9 mouse cellular contexts compared by ENCODE assay signal in the genomic region with DNA sequence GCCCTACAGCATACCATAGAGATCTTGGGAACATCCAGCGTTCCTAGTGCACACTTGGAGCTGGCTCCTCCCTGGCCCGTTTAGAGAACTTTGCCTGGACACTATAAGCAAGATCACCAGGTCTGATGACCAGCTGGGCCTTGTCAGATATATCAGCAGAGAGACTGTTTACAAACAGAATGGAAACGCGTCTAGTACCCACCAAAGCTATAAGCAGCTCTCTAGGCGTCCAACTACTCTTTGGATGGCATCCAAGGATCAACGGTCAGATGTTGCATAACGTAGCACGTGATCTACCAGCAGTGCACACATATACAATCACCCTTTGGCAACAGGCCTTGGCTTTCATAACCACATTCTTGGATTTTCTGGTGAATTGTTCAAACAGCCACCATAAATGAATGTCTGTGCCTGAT. TPM values are rescaled to one million over a fixed set of nuclear protein-coding genes. Genes with fewer than 3 reads are reported as not detected.
DNase-seq lines count a peak whose midpoint lies in the region; ATAC-seq and TF ChIP-seq lines count a peak whose summit lies in the region.
"Had no signal": no experiment of that assay in that cellular context is flagged by ENCODE, and none has a peak within 500 bp of the region (broad histone marks: within the 10 kb centered on the region; RNA-seq: fewer than 3 reads in every experiment).

No protein-coding gene starts in this region.

- TF ChIP-seq CTCF in liver, embryonic 14.5 days (IDR thresholded peaks at IDR 0.05; ENCODE audit: low read depth): no peak

- no peaks in the 10 kb centered on the region for H3K27me3 ChIP-seq in liver, embryonic 14.5 days (ENCODE audit: control insufficient read depth, insufficient read depth, low read length)

- 57% methylated on average over 8 of the region's 8 CpGs for whole genome bisulfite sequencing in liver, embryonic 14.5 days (ENCODE audit: insufficient replicate concordance)

- H3K4me2 ChIP-seq in liver, embryonic 14.5 days (ENCODE audit: low read depth): no peak overlapping the region

- H3K4me1 ChIP-seq in liver, embryonic 14.5 days (replicated peaks; ENCODE audit: control insufficient read depth in 2 of 2, insufficient read depth in 2 of 2, low read length in 1 of 2): peaks cover 0 to 16% of the 10 kb centered on the region in 2 experiments; a peak in 3 of 4 replicates

- H3K4me3 ChIP-seq in liver, embryonic 14.5 days (ENCODE audit: insufficient read depth in 1 of 2, low read depth in 2 of 2, low read length in 2 of 2): no peak overlapping the region

- peak; percentile 52 for DNase-seq in cerebellum, adult 11-12 months
- peak; percentile 66 to 70 for DNase-seq in urinary bladder, postnatal 36 days (ENCODE audit: low spot score in 2 of 2)
- no peak for DNase-seq in urinary bladder, adult 2 months (ENCODE audit: low spot score)
- DNase-seq in liver, embryonic 14.5 days (ENCODE audit: low read depth in 3 of 3, low spot score in 3 of 3): peak; percentile 28 to 41 (median 39)
- DNase-seq in yolk sac, embryonic 10.5 days (ENCODE audit: low spot score): peak; percentile 76
- DNase-seq in frontal cortex, postnatal 10 days (ENCODE audit: low spot score in 2 of 2): no peak

- H3K9ac ChIP-seq in liver, embryonic 14.5 days (replicated peaks): no peak overlapping the region

- no peak overlapping the region for H3K27ac ChIP-seq in liver, embryonic 14.5 days
- H3K27ac ChIP-seq: macrophage had no signal

- no peak for TF ChIP-seq EP300 in liver, embryonic 14.5 days (IDR thresholded peaks at IDR 0.05; ENCODE audit: low read depth)

- ATAC-seq in cerebellum, adult (ENCODE audit: insufficient number of reproducible peaks, low FRiP score, low TSS enrichment): no peak
- peak; percentile 69; the same call in 1 of the 2 replicates for ATAC-seq in liver, embryonic 14.5 days (ENCODE audit: insufficient read depth)
- ATAC-seq in inflammation-experienced regulatory T-cells, adult 6 months: no peak

- no peaks in the 10 kb centered on the region for H3K36me3 ChIP-seq in liver, embryonic 14.5 days (replicated peaks; ENCODE audit: control insufficient read depth, insufficient read depth, low read depth)

- no peaks in the 10 kb centered on the region for H3K9me3 ChIP-seq in liver, embryonic 14.5 days (ENCODE audit: control insufficient read depth, low read length)

RNA-seq across cellular contexts. Expression of a gene that starts 46.4 kb away (rescaled TPM):
- 84.0 and 84.1 TPM in 2 replicates for polyA plus RNA-seq in urinary bladder, adult 2 months (2012; rRNA removed)
- polyA plus RNA-seq in liver, embryonic 14.5 days (2012; rRNA removed): 95.7 and 140 TPM in 2 replicates
- 360 and 422 TPM in 2 replicates for polyA plus RNA-seq in liver, embryonic 14.5 days (2014; fragmentation: Nextera tagmentation; extraction: Ambion mirVana)
- polyA plus RNA-seq in inflammation-experienced regulatory T-cells, adult 6 months (2017; shearing (Covaris generic)): 10 to 100 TPM in 1 of 3 experiments, 1 to 10 TPM in 2; 5.8 to 10.5 (median 9.3) TPM

Comparison
In these comparisons a context has a peak if more than half of its experiments do, and no peak if none do; other contexts are left out.
1. DNase-seq: peak in cerebellum, adult 11-12 months (single experiment), urinary bladder, postnatal 36 days (2 of 2), liver, embryonic 14.5 days (3 of 3) and yolk sac, embryonic 10.5 days (single experiment); none in urinary bladder, adult 2 months (single experiment) and frontal cortex, postnatal 10 days (0 of 2).